Mouse (Mus musculus): ENCODE results near the gene Zfp869.
"Not testable (repeated sequence)": the region's sequence is repeated elsewhere in the genome, so short reads cannot be mapped to it uniquely, and the experiment has no call there.

The Zfp869 gene

GRCm38 (mm10) chr8:69710624-69711023, at the start of gene Zfp869:
Gene Zfp869 (minus strand): TSS chr8:69710724.
- DNase-seq (ENCODE audit: low spot score in 2 of 2) = not testable (repeated sequence)

GRCm38 (mm10) chr8:69758316-69758715, 47.8 kb upstream of the Zfp869 start:
- no peak for DNase-seq (ENCODE audit: low spot score in 2 of 2)

DNA sequence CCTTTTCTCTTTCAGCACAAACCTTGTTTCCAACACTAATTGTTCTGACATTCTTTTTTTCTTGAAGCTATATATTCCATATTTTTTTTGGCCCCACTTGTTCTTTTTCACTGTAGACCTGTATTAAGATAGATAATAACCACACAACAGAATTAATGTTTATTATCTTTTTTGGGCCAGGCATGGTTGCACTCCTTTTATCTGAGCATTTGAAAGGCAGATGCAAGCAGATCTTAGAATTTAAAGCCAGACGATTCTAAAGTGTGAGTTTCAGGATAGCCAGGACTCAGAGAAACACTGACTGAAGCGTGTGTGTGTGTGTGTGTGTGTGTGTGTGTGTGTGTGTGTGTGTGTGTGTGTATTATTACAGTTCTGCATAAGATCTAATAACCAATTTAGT, 41.9 kb upstream of the Zfp869 start:
- no peak for DNase-seq (ENCODE audit: low spot score in 2 of 2)

GRCm38 (mm10) chr8:69749544-69750454, 39.3 kb upstream of the Zfp869 start, which contains the start of gene Zfp963:
Gene Zfp963 (minus strand): TSS chr8:69749970.
- DNase-seq (ENCODE audit: low spot score in 2 of 2) = peak; percentile 93 to 94

- DNase-seq (ENCODE audit: low spot score in 2 of 2) = no peak
Observed at GRCm38 (mm10) chr8:69741231-69741630, 30.7 kb upstream of the Zfp869 start.

DNA sequence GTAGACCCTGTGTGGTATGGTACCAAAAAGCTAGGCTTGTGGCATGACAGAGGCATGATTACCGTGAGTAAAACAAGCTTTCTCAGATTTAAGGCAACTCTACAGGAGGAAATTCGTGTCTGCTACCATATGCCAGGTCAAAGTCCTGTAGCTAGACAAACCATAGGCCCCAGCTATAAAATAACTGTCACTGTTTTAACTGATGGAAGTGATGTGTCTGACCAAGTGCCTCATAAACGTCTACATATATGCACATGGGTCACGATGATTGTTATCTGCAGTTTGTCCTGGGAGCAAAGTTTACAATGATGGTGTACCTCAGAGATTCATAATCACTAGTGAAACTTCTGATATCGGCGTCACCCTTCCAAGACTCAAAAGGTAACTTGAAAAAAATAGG, 30.2 kb upstream of the Zfp869 start:
- no peak for DNase-seq (ENCODE audit: low spot score in 2 of 2)

DNA sequence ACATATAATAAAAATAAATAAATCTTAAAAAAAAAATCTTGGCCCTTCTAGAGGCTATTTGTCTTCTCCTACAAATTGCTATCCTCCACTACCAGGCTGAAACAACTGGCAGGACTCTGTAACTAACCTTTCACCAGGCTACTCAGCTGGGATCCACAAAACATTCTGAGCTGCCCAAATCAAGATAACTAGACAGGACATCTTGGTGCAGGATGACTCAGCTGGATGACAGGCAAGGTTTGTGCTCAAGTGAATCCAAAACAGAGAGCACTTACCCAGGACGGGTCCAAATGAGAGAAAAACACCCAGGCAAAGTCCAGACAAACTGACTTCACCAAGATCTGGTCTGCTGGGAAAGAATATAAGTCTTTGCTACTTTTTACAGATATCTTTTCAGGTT, 25.0 kb upstream of the Zfp869 start:
- no peak for DNase-seq (ENCODE audit: low spot score in 2 of 2)

DNA sequence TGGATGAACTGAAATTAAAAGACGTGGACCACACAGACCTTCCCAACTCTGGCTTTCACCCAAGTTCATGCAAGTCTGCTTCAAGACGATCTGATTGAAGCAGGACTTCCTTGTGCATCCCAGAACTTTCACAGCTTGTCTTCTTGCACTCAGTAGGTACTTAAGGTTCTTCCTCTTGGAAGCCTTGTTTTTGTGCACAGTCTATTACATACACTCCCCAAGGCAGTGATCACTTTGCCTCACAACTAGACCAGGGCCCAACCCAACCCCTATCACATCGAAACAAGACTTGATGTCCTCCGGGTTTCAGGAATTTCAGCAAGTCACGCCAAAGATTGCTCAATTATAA, 6.7 kb upstream of the Zfp869 start:
- DNase-seq (ENCODE audit: low spot score in 2 of 2) = no peak

GRCm38 (mm10) chr8:69716403-69717231, 6.1 kb upstream of the Zfp869 start:
- DNase-seq (ENCODE audit: low spot score in 2 of 2) = peak; percentile 97 to 100

DNA sequence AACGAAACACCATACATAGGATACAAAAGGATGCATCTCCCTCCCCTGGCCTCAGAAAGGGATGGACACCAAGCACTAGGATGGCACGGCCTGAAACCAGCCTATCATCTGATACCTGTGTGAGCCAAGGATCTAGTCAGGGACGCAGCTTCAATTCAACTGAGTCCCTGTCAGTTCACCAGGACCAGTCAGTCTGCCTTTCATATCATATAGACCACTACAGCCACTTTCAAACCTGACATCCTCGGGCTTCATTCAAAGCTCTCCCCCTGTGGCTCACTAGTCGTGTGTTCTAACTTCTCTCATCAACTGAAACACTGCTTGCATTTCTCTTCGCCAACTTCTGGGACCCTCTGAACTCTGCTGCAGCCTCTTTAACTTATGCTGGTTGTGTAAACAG, 4.8 kb upstream of the Zfp869 start:
- no peak for DNase-seq (ENCODE audit: low spot score in 2 of 2)

GRCm38 (mm10) chr8:69713516-69713915, 3.0 kb upstream of the Zfp869 start:
- no peak for DNase-seq (ENCODE audit: low spot score in 2 of 2)

DNA sequence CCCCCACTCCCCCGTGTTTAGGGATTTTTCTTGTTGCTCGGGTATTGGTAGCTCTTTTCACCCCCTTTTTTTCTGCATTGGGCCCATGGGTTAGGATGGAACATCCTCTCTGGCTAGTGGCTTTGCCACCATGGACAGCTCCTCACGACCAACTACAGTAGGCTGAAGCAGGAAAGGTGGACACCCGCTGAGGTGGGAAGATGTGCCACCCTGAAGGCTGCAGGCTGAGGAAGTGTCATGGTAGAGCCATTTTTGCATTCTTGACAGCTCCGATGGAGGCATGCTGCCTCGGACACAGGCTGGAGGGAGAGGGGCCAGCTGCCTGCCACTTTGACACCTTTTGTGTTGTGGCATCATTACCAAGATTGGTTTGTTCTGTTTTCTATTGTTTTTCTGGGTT, 8.7 kb downstream of the Zfp869 start:
- DNase-seq (ENCODE audit: low spot score in 2 of 2) = no peak

DNA sequence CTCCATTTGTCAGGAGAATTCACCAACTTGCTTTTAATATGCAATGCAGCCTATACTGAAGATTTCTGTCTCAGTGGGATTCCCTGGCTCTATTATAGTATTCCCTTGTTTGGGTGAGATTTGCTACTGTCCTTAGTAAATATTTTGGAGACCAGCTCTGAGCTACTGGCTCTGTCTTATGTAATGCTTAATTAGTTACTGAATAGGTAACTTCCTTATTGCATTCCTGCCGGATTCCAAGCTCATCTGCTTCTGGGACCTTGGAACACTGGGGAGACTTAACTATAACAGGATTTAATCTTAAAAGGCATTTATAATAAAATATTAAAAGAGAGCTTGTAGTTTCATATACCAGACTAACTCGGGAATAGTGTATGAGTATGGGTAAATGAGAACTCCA, 45.5 kb downstream of the Zfp869 start:
- not testable (repeated sequence) for DNase-seq (ENCODE audit: low spot score in 2 of 2)

DNA sequence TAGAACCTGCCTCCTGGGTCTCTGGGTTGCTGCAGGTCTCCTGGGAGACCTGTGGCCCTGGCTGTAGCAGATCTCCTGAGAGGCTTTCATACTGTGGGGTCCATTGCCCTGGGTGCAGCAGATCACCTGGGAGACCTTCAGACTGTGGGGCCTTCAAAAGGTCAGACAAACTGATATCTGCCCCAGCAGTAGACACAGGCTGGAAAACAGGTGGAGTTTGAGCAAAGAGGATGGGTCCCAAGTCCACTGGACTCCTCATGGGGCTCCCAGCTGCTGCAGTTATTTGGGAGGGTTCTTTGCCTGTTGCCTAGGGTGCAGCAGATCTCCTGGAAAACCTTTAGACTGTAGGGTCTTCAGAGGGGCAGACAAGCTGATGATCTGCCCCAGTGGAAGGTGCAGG, 49.2 kb downstream of the Zfp869 start:
- DNase-seq (ENCODE audit: low spot score in 2 of 2) = no peak
